Mouse (Mus musculus) CH12.LX (cell line): ENCODE data around the gene Elavl3. TPM values are rescaled to one million over a fixed set of nuclear protein-coding genes. Genes with fewer than 3 reads are reported as not detected.

Experiments used
- DNase-seq: peaks from one replicate; pipeline ENCODE4 v3.0.0-alpha.2; 2013; ENCODE audit errors: extremely low read depth
- H3K27ac ChIP-seq: 2 replicates; pipeline ENCODE4 v1.5.1; 2012; ENCODE audit warnings: low read depth, mild to moderate bottlenecking, control low read depth, moderate library complexity; ENCODE audit not compliant: insufficient read depth
- H3K27me3 ChIP-seq: replicated peaks from 2 replicates; pipeline ENCODE3; 2012; ENCODE audit warnings: inconsistent platforms
- H3K36me3 ChIP-seq, 2 experiments: replicated peaks in 1 of 2; 2 replicates each; pipeline versions ENCODE3 to v1.6.1; 2012; ENCODE audit warnings: inconsistent platforms in 1 of 2, low read length in 1 of 2, mild to moderate bottlenecking in 1 of 2, mixed read lengths in 1 of 2, moderate library complexity in 1 of 2; ENCODE audit not compliant: control insufficient read depth in 1 of 2, insufficient read depth in 1 of 2
- H3K4me1 ChIP-seq, 2 experiments: 2 replicates each; pipeline ENCODE4 v1.6.1; 2012; ENCODE audit warnings: inconsistent platforms in 1 of 2, moderate library complexity in 1 of 2; ENCODE audit not compliant: insufficient read depth in 2 of 2, control insufficient read depth in 1 of 2
- H3K4me2 ChIP-seq: 2 replicates; pipeline ENCODE4 v1.6.1; 2012; ENCODE audit warnings: low read depth, mild to moderate bottlenecking, control low read depth; ENCODE audit not compliant: poor library complexity, insufficient read depth, severe bottlenecking
- H3K4me3 ChIP-seq, 3 experiments: fragments of 150-350 bp in 1 of 3; sonication (generic) in 1 of 3; replicated peaks in 1 of 3; 2 replicates each; pipeline versions ENCODE3 to v1.5.1; 2011 to 2012; ENCODE audit warnings: low read depth in 2 of 3, low read length in 2 of 3, mild to moderate bottlenecking in 2 of 3, moderate library complexity in 2 of 3, control low read depth in 1 of 3, improper control_type of control experiment in 1 of 3, inconsistent platforms in 1 of 3, mixed read lengths in 1 of 3; ENCODE audit not compliant: poor library complexity in 1 of 3
- H3K79me2 ChIP-seq: replicated peaks from 2 replicates; pipeline ENCODE4 v1.6.1; 2012; ENCODE audit warnings: mild to moderate bottlenecking, moderate library complexity; ENCODE audit not compliant: control insufficient read depth, poor library complexity, insufficient read depth, severe bottlenecking; ENCODE audit errors: extremely low read depth
- H3K9ac ChIP-seq: 2 replicates; pipeline ENCODE4 v1.6.1; 2012; ENCODE audit warnings: low read depth, mild to moderate bottlenecking, control low read depth, moderate library complexity; ENCODE audit not compliant: insufficient read depth
- H3K9me3 ChIP-seq: replicated peaks from 2 replicates; pipeline ENCODE3; 2012; ENCODE audit warnings: low read length, inconsistent platforms, mixed read lengths
- BHLHE40 ChIP-seq: IDR thresholded peaks from 2 replicates; pipeline ENCODE4 v1.6.1; 2011; ENCODE audit warnings: mild to moderate bottlenecking, low read depth, low read length, improper control_type of control experiment
- CHD1 ChIP-seq: IDR thresholded peaks from 2 replicates; pipeline ENCODE4 v1.6.1; 2012; ENCODE audit warnings: low read depth, low read length, improper control_type of control experiment, inconsistent platforms
- E2F4 ChIP-seq: IDR thresholded peaks from 2 replicates; pipeline ENCODE4 v1.6.1; 2011; ENCODE audit warnings: low read depth, low read length, improper control_type of control experiment; ENCODE audit not compliant: insufficient replicate concordance
- ELF1 ChIP-seq: IDR thresholded peaks from 2 replicates; pipeline ENCODE4 v1.6.1; 2014; ENCODE audit warnings: low read depth, mild to moderate bottlenecking, inconsistent platforms, low read length, improper control_type of control experiment
- ETS1 ChIP-seq: conservative IDR thresholded peaks from 2 replicates; pipeline ENCODE4 v1.6.1; 2012; ENCODE audit warnings: low read depth, mild to moderate bottlenecking, inconsistent platforms, low read length, improper control_type of control experiment, moderate library complexity
- GABPA ChIP-seq: IDR thresholded peaks from 2 replicates; pipeline ENCODE4 v1.6.1; 2012; ENCODE audit warnings: low read depth, low read length, improper control_type of control experiment, inconsistent platforms; ENCODE audit not compliant: insufficient replicate concordance
- JUND ChIP-seq: conservative IDR thresholded peaks from 2 replicates; pipeline ENCODE4 v1.6.1; 2011; ENCODE audit warnings: low read depth, low read length, improper control_type of control experiment
- MAFK ChIP-seq: IDR thresholded peaks from 2 replicates; pipeline ENCODE4 v1.6.1; 2011; ENCODE audit warnings: low read length, improper control_type of control experiment; ENCODE audit not compliant: insufficient replicate concordance
- MAZ ChIP-seq: IDR thresholded peaks from 2 replicates; pipeline ENCODE4 v1.6.1; 2012; ENCODE audit warnings: low read depth, mild to moderate bottlenecking, inconsistent platforms, low read length, improper control_type of control experiment, moderate library complexity
- SMC3 ChIP-seq: IDR thresholded peaks from 2 replicates; pipeline ENCODE4 v1.6.1; 2011; ENCODE audit warnings: low read depth, low read length, improper control_type of control experiment
- UBTF ChIP-seq: IDR thresholded peaks from 2 replicates; pipeline ENCODE4 v1.6.1; 2012; ENCODE audit warnings: low read depth, mild to moderate bottlenecking, inconsistent platforms, low read length, improper control_type of control experiment, moderate library complexity
- USF2 ChIP-seq: conservative IDR thresholded peaks from 2 replicates; pipeline ENCODE4 v1.6.1; 2011; ENCODE audit warnings: low read depth, low read length, improper control_type of control experiment
- dilution Hi-C: fragments of 300-500 bp; cut with MboI; formaldehyde crosslinking; loops from 2 replicates; pipeline ENCODE4 v1.14.3; 2020; ENCODE audit warnings: low sequenced_read_pairs; ENCODE audit not compliant: extremely low pct_unique_long_range_greater_than_20kb, extremely low pct_ligation_motif_present
- in situ Hi-C: fragments of 300-500 bp; cut with MboI; formaldehyde crosslinking; loops from 3 replicates; pipeline ENCODE4 v1.14.3; 2019; ENCODE audit warnings: low sequenced_read_pairs, low pct_ligation_motif_present, low pct_unique_long_range_greater_than_20kb, mixed read lengths
- polyA plus RNA-seq: library from polyadenylated mRNA; unstranded; fragments of >175 nt; gene quantifications from 2 replicates; pipeline ENCODE4 v1.2.1, GENCODE M21; 2012; ENCODE audit warnings: low read depth; ENCODE audit not compliant: insufficient read length
- total RNA-seq, 2 experiments: library from RNA; depleted of rRNA; stranded (reverse); fragments of 300-350 nt in 1 of 2; fragments of >200 nt in 1 of 2; gene quantifications; 2 replicates each; pipeline ENCODE4 v1.2.3; 2012 to 2014

The Elavl3 gene
- total and polyA plus RNA-seq, 3 experiments, result 0.04 to 0.06 TPM; not detected in 1

- Histone ChIP-seq H3K4me3 (no peak overlapping the region), H3K79me2 (no peaks in the 10 kb centered on the region), H3K9me3 (peaks cover 2% of the 10 kb centered on the region), H3K27me3 (no peaks in the 10 kb centered on the region), H3K27ac (no peak overlapping the region), H3K9ac (no peak overlapping the region), H3K4me2 (no peak overlapping the region), H3K36me3 (no peaks in the 10 kb centered on the region), H3K4me1 (no peaks in the 10 kb centered on the region)
- TF ChIP-seq E2F4 (no peak), BHLHE40 (no peak), USF2 (no peak), UBTF (no peak), ELF1 (no peak), MAFK (no peak)
- dilution Hi-C loops (no loop called here), in situ Hi-C loops (no loop called here)
- DNase-seq, result no peak
Measured at GRCm38 (mm10) chr9:22049315-22049714, 2.5 kb downstream of the Elavl3 start.

GRCm38 (mm10) chr9:22047329-22047728, 4.5 kb downstream of the Elavl3 start:
- DNase-seq, result no peak
- no peak overlapping the region for H3K4me2 ChIP-seq
- no peaks in the 10 kb centered on the region for H3K4me1 ChIP-seq
- no peaks in the 10 kb centered on the region for H3K79me2 ChIP-seq
- H3K9ac ChIP-seq, result no peak overlapping the region
- no peaks in the 10 kb centered on the region for H3K27me3 ChIP-seq
- no peak for TF ChIP-seq SMC3
- TF ChIP-seq CHD1, result no peak
- TF ChIP-seq MAZ, result no peak
- TF ChIP-seq ETS1, result no peak
- H3K4me3 ChIP-seq, result no peak overlapping the region
- H3K36me3 ChIP-seq, result no peaks in the 10 kb centered on the region
- no peak overlapping the region for H3K27ac ChIP-seq
- peaks cover 2% of the 10 kb centered on the region for H3K9me3 ChIP-seq
- in situ Hi-C loops (no loop called here), dilution Hi-C loops (no loop called here)

GRCm38 (mm10) chr9:22041832-22042231, 10.0 kb downstream of the Elavl3 start:
- H3K4me3 ChIP-seq, result no peak overlapping the region
- in situ Hi-C loops (no loop called here), dilution Hi-C loops (no loop called here)
- H3K27me3 ChIP-seq, result peaks cover 1% of the 10 kb centered on the region
- no peaks in the 10 kb centered on the region for H3K4me1 ChIP-seq
- no peak overlapping the region for H3K4me2 ChIP-seq
- H3K9ac ChIP-seq, result no peak overlapping the region
- no peak overlapping the region for H3K27ac ChIP-seq
- DNase-seq, result no peak
- no peaks in the 10 kb centered on the region for H3K36me3 ChIP-seq
- no peaks in the 10 kb centered on the region for H3K79me2 ChIP-seq
- peaks cover 3% of the 10 kb centered on the region for H3K9me3 ChIP-seq
- TF ChIP-seq JUND, result no peak
- TF ChIP-seq GABPA, result no peak
